Mouse (Mus musculus): ENCODE data around the gene Enpp7.

- no peak for TF ChIP-seq POLR2A (IDR thresholded peaks at IDR 0.05; ENCODE audit: borderline replicate concordance, extremely low read depth, insufficient read depth, insufficient read length, poor library complexity, severe bottlenecking)
- TF ChIP-seq CTCF (IDR thresholded peaks at IDR 0.05; ENCODE audit: borderline replicate concordance, extremely low read depth, insufficient read depth, insufficient read length) = no peak
These were observed 27.3 kb upstream of the Enpp7 start for GRCm38 (mm10) chr11:118960649-118961048.
